Mouse (Mus musculus) ES-Bruce4 (cell line): ENCODE measurements at regions not wholly inside any gene's neighbourhood (a gene's known extent, or its start where the extent isn't known, plus 50 kb on each side); places are given as distances from the start of the nearest gene placed in this dataset.

ENCODE experiments used
- H3K27ac ChIP-seq: 2 replicates; pipeline ENCODE4 v1.5.1; 2012; ENCODE audit warnings: low read length, inconsistent platforms; ENCODE audit not compliant: insufficient read depth
- H3K27me3 ChIP-seq: 2 replicates; pipeline ENCODE4 v1.6.1; 2012; ENCODE audit warnings: mild to moderate bottlenecking, low read length, inconsistent platforms; ENCODE audit not compliant: control insufficient read depth, poor library complexity, insufficient read depth, severe bottlenecking
- H3K36me3 ChIP-seq: 2 replicates; pipeline ENCODE4 v1.6.1; 2012; ENCODE audit warnings: inconsistent platforms, mild to moderate bottlenecking, low read length, moderate library complexity; ENCODE audit not compliant: control insufficient read depth, poor library complexity, insufficient read depth, severe bottlenecking
- H3K4me1 ChIP-seq: one replicate; pipeline ENCODE4 v1.8.1; 2011; ENCODE audit warnings: low read length; ENCODE audit not compliant: control insufficient read depth, insufficient read depth
- H3K4me3 ChIP-seq: 2 replicates; pipeline ENCODE4 v1.5.1; 2011; ENCODE audit warnings: low read depth, mild to moderate bottlenecking, low read length
- H3K9ac ChIP-seq: 2 replicates; pipeline ENCODE4 v1.6.1; 2012; ENCODE audit warnings: low read depth, mild to moderate bottlenecking, inconsistent platforms; ENCODE audit not compliant: poor library complexity, severe bottlenecking
- H3K9me3 ChIP-seq: replicated peaks from 2 replicates; pipeline ENCODE4 v1.6.1; 2012; ENCODE audit warnings: mild to moderate bottlenecking, low read length, inconsistent platforms; ENCODE audit not compliant: control insufficient read depth, poor library complexity, insufficient read depth, severe bottlenecking
- CTCF ChIP-seq: IDR thresholded peaks from one replicate; pipeline ENCODE4 v1.8.1; 2011; ENCODE audit warnings: low read depth, low read length
- EP300 ChIP-seq: IDR thresholded peaks from 2 replicates; pipeline ENCODE4 v1.6.1; 2011; ENCODE audit warnings: low read depth, low read length; ENCODE audit not compliant: insufficient read depth
- POLR2A ChIP-seq: IDR thresholded peaks from one replicate; pipeline ENCODE4 v1.8.1; 2011; ENCODE audit warnings: low read length; ENCODE audit not compliant: insufficient read depth

- Histone ChIP-seq H3K27ac (no peak overlapping the region), H3K27me3 (no peaks in the 10 kb centered on the region; the same call in 1 of the 2 replicates), H3K36me3 (no peaks in the 10 kb centered on the region), H3K4me3 (no peak overlapping the region), H3K9me3 (no peaks in the 10 kb centered on the region), H3K9ac (no peak overlapping the region), H3K4me1 (no peaks in the 10 kb centered on the region)
- TF ChIP-seq CTCF (no peak), POLR2A (no peak), EP300 (no peak)
Measured at GRCm38 (mm10) chr14:99616655-99617335, 318.3 kb downstream of the Klf5 start.

DNA sequence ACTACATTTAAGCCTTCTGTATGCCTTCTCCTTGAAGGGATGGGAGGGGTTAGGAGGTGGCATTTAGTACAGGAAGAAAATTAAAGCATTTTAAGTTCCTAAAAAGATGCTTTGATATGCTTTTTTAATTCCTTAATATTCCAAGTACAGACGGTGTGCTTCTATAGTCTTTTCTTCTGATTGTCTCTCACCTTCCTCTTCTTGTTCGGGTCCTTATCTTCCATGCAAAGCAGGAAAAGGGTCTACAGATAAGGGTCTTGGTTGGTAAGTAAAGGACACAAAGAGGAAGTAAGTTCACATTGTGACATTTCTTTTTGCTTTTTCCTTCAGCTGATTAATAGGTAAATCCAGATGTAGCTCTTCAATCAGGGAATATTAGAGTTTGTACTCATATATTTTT is 318.9 kb downstream of the Klf5 start:
- Histone ChIP-seq H3K4me1 (no peaks in the 10 kb centered on the region), H3K9ac (no peak overlapping the region), H3K4me3 (no peak overlapping the region), H3K27ac (no peak overlapping the region), H3K36me3 (no peaks in the 10 kb centered on the region), H3K9me3 (no peaks in the 10 kb centered on the region), H3K27me3 (no peaks in the 10 kb centered on the region; the same call in 1 of the 2 replicates)
- TF ChIP-seq CTCF (no peak), POLR2A (no peak), EP300 (no peak)

- H3K27me3 ChIP-seq = no peaks in the 10 kb centered on the region; the same call in 1 of the 2 replicates
- no peak overlapping the region for H3K4me3 ChIP-seq
- TF ChIP-seq EP300 (no peak), CTCF (peak; percentile 40)
Measured at GRCm38 (mm10) chr14:99621538-99621937, 323.0 kb downstream of the Klf5 start.

DNA sequence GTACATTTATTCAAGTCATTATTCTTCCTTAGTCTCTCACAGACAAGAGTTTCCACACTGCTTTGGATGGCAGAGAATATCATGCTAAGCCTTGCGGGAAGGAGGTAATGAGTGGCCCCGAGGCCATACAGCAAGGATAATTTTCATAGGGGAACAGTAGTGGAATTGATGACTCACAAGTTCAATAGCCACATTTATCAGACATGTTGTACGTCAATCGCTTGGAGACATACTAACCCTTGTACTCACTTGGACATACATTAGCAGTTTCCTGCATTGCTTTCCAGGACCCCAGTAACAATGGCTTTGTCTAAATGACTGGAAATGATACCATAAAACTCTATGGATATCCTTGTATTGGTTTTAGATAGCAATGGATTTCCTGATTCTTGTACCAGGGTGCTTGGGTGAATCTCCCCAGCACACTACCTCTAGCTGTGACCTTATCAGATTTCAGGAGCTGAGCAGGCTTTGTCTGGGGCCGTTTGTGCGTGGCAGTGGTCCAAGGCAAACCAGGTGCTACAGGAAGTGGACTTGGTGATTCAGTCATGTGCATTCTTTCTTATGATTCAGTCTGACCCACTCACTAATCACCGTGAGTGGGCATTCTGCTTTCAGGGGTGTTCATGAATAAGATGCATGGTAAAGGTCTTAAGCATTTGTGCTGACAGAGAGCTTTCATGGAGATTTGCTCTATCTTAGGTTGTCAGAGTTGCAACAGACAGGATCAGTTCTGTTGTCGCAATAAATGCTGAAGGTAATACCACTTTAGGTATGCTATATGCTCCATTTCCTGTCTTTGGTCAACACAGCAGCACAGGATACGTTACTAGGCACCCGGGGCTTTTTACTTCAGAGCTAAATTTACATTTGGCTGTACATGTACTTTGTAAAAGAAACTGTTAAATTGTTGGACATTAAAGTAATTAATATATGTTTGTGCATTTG is 326.2 kb downstream of the Klf5 start:
- no peaks in the 10 kb centered on the region for H3K36me3 ChIP-seq
- no peak for TF ChIP-seq CTCF
- TF ChIP-seq POLR2A = no peak
- TF ChIP-seq EP300 = no peak
- no peak overlapping the region for H3K27ac ChIP-seq
- H3K9ac ChIP-seq = no peak overlapping the region
- H3K4me3 ChIP-seq = no peak overlapping the region
- H3K4me1 ChIP-seq = no peaks in the 10 kb centered on the region
- H3K9me3 ChIP-seq = no peaks in the 10 kb centered on the region
- H3K27me3 ChIP-seq = no peaks in the 10 kb centered on the region

More at GRCm38 (mm10) chr14:99621538-99621937, 323.0 kb downstream of the Klf5 start:
- H3K9me3 ChIP-seq = no peaks in the 10 kb centered on the region
- no peak overlapping the region for H3K27ac ChIP-seq
- H3K36me3 ChIP-seq = no peaks in the 10 kb centered on the region
- H3K4me1 ChIP-seq = no peaks in the 10 kb centered on the region
- no peak overlapping the region for H3K9ac ChIP-seq

DNA sequence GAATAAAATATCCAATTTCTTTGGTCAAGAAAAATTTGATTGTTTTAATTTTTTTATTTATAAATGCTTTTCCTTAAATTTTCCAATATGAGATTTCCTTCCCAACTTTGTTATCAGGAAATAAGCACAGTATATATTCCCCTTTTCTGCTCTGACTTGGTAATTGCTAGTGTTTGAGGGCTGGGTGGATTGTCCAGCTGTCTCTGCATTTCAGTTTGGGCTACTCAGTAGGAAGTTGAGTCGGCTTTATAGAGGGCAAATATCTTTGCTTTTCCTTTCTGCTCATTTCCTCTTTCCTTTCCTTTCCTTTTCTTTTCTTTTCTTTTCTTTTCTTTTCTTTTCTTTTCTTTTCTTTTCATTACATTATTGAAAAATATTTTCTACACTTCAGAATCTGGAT is 329.1 kb downstream of the Klf5 start:
- no peaks in the 10 kb centered on the region for H3K4me1 ChIP-seq

DNA sequence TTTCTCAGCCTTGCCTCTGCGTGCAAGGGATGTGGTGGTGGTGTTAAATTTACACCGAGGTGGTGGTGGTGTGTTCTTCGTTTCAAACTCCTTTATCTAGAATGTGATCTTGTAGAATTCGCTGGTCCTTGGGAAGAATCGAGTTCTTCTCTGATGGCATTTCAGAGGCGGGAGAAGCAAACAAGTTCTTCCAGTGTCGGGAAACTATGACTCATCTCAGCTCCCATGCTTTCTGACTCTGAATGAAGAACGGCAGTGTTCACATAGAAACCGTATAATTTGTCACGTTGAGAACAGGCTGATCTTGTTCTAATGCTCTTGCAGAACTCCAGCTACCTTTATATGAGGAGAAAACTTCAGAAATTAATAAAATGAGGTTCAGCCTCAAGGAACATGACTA is 332.6 kb downstream of the Klf5 start:
- H3K27me3 ChIP-seq = no peaks in the 10 kb centered on the region

More for the DNA sequence above, 329.1 kb downstream of the Klf5 start:
- Histone ChIP-seq H3K36me3 (no peaks in the 10 kb centered on the region), H3K9ac (no peak overlapping the region), H3K9me3 (no peaks in the 10 kb centered on the region), H3K4me3 (no peak overlapping the region), H3K27ac (no peak overlapping the region), H3K27me3 (no peaks in the 10 kb centered on the region)
- no peak for TF ChIP-seq POLR2A
- TF ChIP-seq EP300 = no peak
- TF ChIP-seq CTCF = no peak

More for the DNA sequence above, 332.6 kb downstream of the Klf5 start:
- H3K4me1 ChIP-seq = no peaks in the 10 kb centered on the region
- TF ChIP-seq EP300 = no peak
- no peak for TF ChIP-seq CTCF
- TF ChIP-seq POLR2A = no peak
- no peak overlapping the region for H3K4me3 ChIP-seq
- no peak overlapping the region for H3K9ac ChIP-seq
- no peaks in the 10 kb centered on the region for H3K36me3 ChIP-seq
- H3K9me3 ChIP-seq = no peaks in the 10 kb centered on the region
- no peak overlapping the region for H3K27ac ChIP-seq
